12 mouse cellular contexts compared by ENCODE assay signal in genomic region chr2:34745673-34746072, GRCm38 (mm10).
"Had no signal": no experiment of that assay in that cellular context is flagged by ENCODE, and none has a peak within 500 bp of the region (broad histone marks: within the 10 kb centered on the region; RNA-seq: fewer than 3 reads in every experiment).

No protein-coding gene starts in this region.

- H3K27ac ChIP-seq: intestine, embryonic 15.5 days; layer of hippocampus, adult 2 months; left cerebral cortex, adult 2 months; limb, embryonic 10.5 days; lung, embryonic 15.5 days; midbrain, embryonic 12.5 days had no signal

- ATAC-seq: intestine, embryonic 15.5 days; midbrain, embryonic 16.5 days had no signal

- H3K4me3 ChIP-seq: intestine, embryonic 15.5 days; layer of hippocampus, adult 2 months; left cerebral cortex, adult 2 months; limb, embryonic 10.5 days; lung, embryonic 15.5 days; midbrain, embryonic 12.5 days had no signal

- H3K4me2 ChIP-seq: intestine, embryonic 15.5 days; lung, embryonic 15.5 days; midbrain, embryonic 12.5 days had no signal

- H3K9me3 ChIP-seq: intestine, embryonic 15.5 days; limb, embryonic 10.5 days; lung, embryonic 15.5 days; midbrain, embryonic 12.5 days had no signal

- H3K9ac ChIP-seq: intestine, embryonic 15.5 days; lung, embryonic 15.5 days; midbrain, embryonic 12.5 days had no signal

- H3K27me3 ChIP-seq: intestine, embryonic 15.5 days; lung, embryonic 15.5 days; midbrain, embryonic 12.5 days had no signal

- DNase-seq: kidney, adult 18-20 months; kidney, postnatal 10 days; kidney, postnatal 4 days; lung, postnatal 14 days; right cerebral cortex, postnatal 25 days had no signal

- H3K4me1 ChIP-seq: intestine, embryonic 15.5 days; limb, embryonic 10.5 days; lung, embryonic 15.5 days; midbrain, embryonic 12.5 days had no signal
